Mouse (Mus musculus) midbrain, embryonic 10.5 days (tissue): Measurements from ENCODE around the gene Fam122a. TPM values are rescaled to one million over a fixed set of nuclear protein-coding genes. Genes with fewer than 3 reads are reported as not detected.

Source experiments
- DNase-seq: peaks from one replicate; pipeline ENCODE4 v3.0.0-alpha.2; 2017; ENCODE audit warnings: low spot score
- H3K27ac ChIP-seq: fragments of 300-500 bp; sonication (generic); replicated peaks from 2 replicates; pipeline ENCODE4 v1.5.1; 2016; ENCODE audit warnings: mild to moderate bottlenecking
- H3K27me3 ChIP-seq: fragments of 300-500 bp; sonication (generic); 2 replicates; pipeline ENCODE4 v1.6.1; 2016; ENCODE audit warnings: low read depth, mild to moderate bottlenecking; ENCODE audit not compliant: poor library complexity, severe bottlenecking
- H3K36me3 ChIP-seq: fragments of 300-500 bp; sonication (generic); 2 replicates; pipeline ENCODE4 v1.6.1; 2016; ENCODE audit warnings: mild to moderate bottlenecking, moderate library complexity
- H3K4me1 ChIP-seq: fragments of 300-500 bp; sonication (generic); 2 replicates; pipeline ENCODE4 v1.6.1; 2016
- H3K4me3 ChIP-seq: fragments of 300-500 bp; sonication (generic); 2 replicates; pipeline ENCODE4 v1.5.1; 2016; ENCODE audit warnings: mild to moderate bottlenecking, moderate library complexity
- H3K9me3 ChIP-seq: fragments of 300-500 bp; sonication (generic); replicated peaks from 2 replicates; pipeline ENCODE4 v1.6.1; 2016; ENCODE audit warnings: mild to moderate bottlenecking
- WGBS: fragments of 180-500 bp; shearing (Covaris S2); methylation state at CpG from one replicate; pipeline ENCODE4 v1.1.7; 2016; 5-methylcytosine and 5-hydroxymethylcytosine counted together
- polyA plus RNA-seq: library from polyadenylated mRNA; unstranded; fragments of >200 nt; fragmentation: Nextera tagmentation; extraction: Ambion mirVana; gene quantifications from 2 replicates; pipeline ENCODE4 v1.2.1, GENCODE M21; 2016

Gene Fam122a
- polyA plus RNA-seq, 1 experiment from 2014 or later: 48.6 TPM

- 91% methylated on average over 8 of the region's 8 CpGs for WGBS
- no peaks in the 10 kb centered on the region for H3K27me3 ChIP-seq
- no peak for DNase-seq
- no peak overlapping the region for H3K27ac ChIP-seq
- H3K4me1 ChIP-seq: peaks cover 31% of the 10 kb centered on the region
- no peaks in the 10 kb centered on the region for H3K9me3 ChIP-seq
- no peaks in the 10 kb centered on the region for H3K36me3 ChIP-seq
- no peak overlapping the region for H3K4me3 ChIP-seq
These were observed 26.4 kb downstream of the Fam122a start for GRCm38 (mm10) chr19:24450740-24451139.

- Histone ChIP-seq H3K9me3 (no peaks in the 10 kb centered on the region), H3K27me3 (no peaks in the 10 kb centered on the region), H3K4me1 (no peaks in the 10 kb centered on the region), H3K36me3 (no peaks in the 10 kb centered on the region), H3K4me3 (no peak overlapping the region), H3K27ac (no peak overlapping the region)
- WGBS: 95% methylated on average over 3 of the region's 3 CpGs
- no peak for DNase-seq
These were observed 32.8 kb downstream of the Fam122a start for GRCm38 (mm10) chr19:24444322-24444721.

GRCm38 (mm10) chr19:24439715-24440114 is 37.4 kb downstream of the Fam122a start:
- Histone ChIP-seq H3K27ac (no peak overlapping the region), H3K4me3 (no peak overlapping the region), H3K27me3 (no peaks in the 10 kb centered on the region), H3K4me1 (no peaks in the 10 kb centered on the region), H3K36me3 (no peaks in the 10 kb centered on the region), H3K9me3 (no peaks in the 10 kb centered on the region)
- 82% methylated on average over 4 of the region's 4 CpGs for WGBS
- DNase-seq: no peak

GRCm38 (mm10) chr19:24434291-24434690 is 42.9 kb downstream of the Fam122a start:
- no peaks in the 10 kb centered on the region for H3K9me3 ChIP-seq
- H3K4me1 ChIP-seq: no peaks in the 10 kb centered on the region
- H3K27me3 ChIP-seq: no peaks in the 10 kb centered on the region
- H3K36me3 ChIP-seq: no peaks in the 10 kb centered on the region
- WGBS: 88% methylated on average over 6 of the region's 6 CpGs
- no peak for DNase-seq
- H3K27ac ChIP-seq: no peak overlapping the region
- no peak overlapping the region for H3K4me3 ChIP-seq

- Histone ChIP-seq H3K36me3 (no peaks in the 10 kb centered on the region), H3K27me3 (no peaks in the 10 kb centered on the region), H3K4me3 (no peak overlapping the region), H3K9me3 (no peaks in the 10 kb centered on the region), H3K4me1 (no peaks in the 10 kb centered on the region), H3K27ac (no peak overlapping the region)
- DNase-seq: no peak
- WGBS: 91% methylated on average over 5 of the region's 5 CpGs
These were observed 44.7 kb downstream of the Fam122a start for GRCm38 (mm10) chr19:24432447-24432846.

- Histone ChIP-seq H3K27ac (no peak overlapping the region), H3K4me1 (no peaks in the 10 kb centered on the region), H3K9me3 (no peaks in the 10 kb centered on the region), H3K36me3 (no peaks in the 10 kb centered on the region), H3K27me3 (no peaks in the 10 kb centered on the region), H3K4me3 (no peak overlapping the region)
- no peak for DNase-seq
- 94% methylated on average over 2 of the region's 2 CpGs for WGBS
These were observed 45.8 kb downstream of the Fam122a start for GRCm38 (mm10) chr19:24431381-24431780.

GRCm38 (mm10) chr19:24428011-24428410 is 49.1 kb downstream of the Fam122a start:
- no peak overlapping the region for H3K27ac ChIP-seq
- H3K36me3 ChIP-seq: no peaks in the 10 kb centered on the region
- WGBS: 92% methylated on average over 3 of the region's 3 CpGs
- no peak for DNase-seq
- no peaks in the 10 kb centered on the region for H3K9me3 ChIP-seq
- H3K4me1 ChIP-seq: no peaks in the 10 kb centered on the region
- H3K4me3 ChIP-seq: no peak overlapping the region
- no peaks in the 10 kb centered on the region for H3K27me3 ChIP-seq

GRCm38 (mm10) chr19:24427258-24427657 is 49.9 kb downstream of the Fam122a start:
- Histone ChIP-seq H3K27me3 (no peaks in the 10 kb centered on the region), H3K36me3 (no peaks in the 10 kb centered on the region), H3K4me3 (no peak overlapping the region), H3K9me3 (no peaks in the 10 kb centered on the region), H3K27ac (no peak overlapping the region), H3K4me1 (no peaks in the 10 kb centered on the region)
- DNase-seq: no peak
- WGBS: 82% methylated on average over 4 of the region's 4 CpGs

GRCm38 (mm10) chr19:24426759-24427181 is 50.4 kb downstream of the Fam122a start:
- Histone ChIP-seq H3K27ac (no peak overlapping the region), H3K36me3 (no peaks in the 10 kb centered on the region), H3K4me1 (no peaks in the 10 kb centered on the region), H3K4me3 (no peak overlapping the region), H3K27me3 (no peaks in the 10 kb centered on the region), H3K9me3 (no peaks in the 10 kb centered on the region)
- DNase-seq: no peak
- WGBS: 88% methylated on average over 7 of the region's 7 CpGs

Other genes starting within 250 kb of the Fam122a start
- gene Fxn, start 196.8 kb downstream of the Fam122a start, polyA plus RNA-seq: 54.3 and 55.9 TPM in 2 replicates
- gene Pip5k1b, start 78.5 kb upstream of the Fam122a start, polyA plus RNA-seq: 2.4 TPM in 2 replicates
- 0.29 and 0.44 TPM in 2 replicates for gene Tmem252, start 196.7 kb upstream of the Fam122a start, polyA plus RNA-seq